Mouse (Mus musculus) erythroblast, embryonic 14.5 days (primary cell): ENCODE results near the gene Smchd1. TPM values are rescaled to one million over a fixed set of nuclear protein-coding genes. Genes with fewer than 3 reads are reported as not detected.

Experiments
- H3K27me3 ChIP-seq: 2 replicates; pipeline ENCODE4 v1.6.1; 2012; ENCODE audit warnings: inconsistent platforms; ENCODE audit not compliant: control insufficient read depth
- H3K36me3 ChIP-seq: 2 replicates; pipeline ENCODE4 v1.6.1; 2012; ENCODE audit warnings: mild to moderate bottlenecking, inconsistent platforms; ENCODE audit not compliant: control insufficient read depth
- H3K4me1 ChIP-seq: 2 replicates; pipeline ENCODE4 v1.6.1; 2012; ENCODE audit warnings: inconsistent platforms; ENCODE audit not compliant: control insufficient read depth
- H3K4me3 ChIP-seq: replicated peaks from 2 replicates; pipeline ENCODE3; 2012; ENCODE audit warnings: moderate library complexity, mild to moderate bottlenecking, inconsistent platforms
- H3K9me3 ChIP-seq: 2 replicates; pipeline ENCODE4 v1.6.1; 2012; ENCODE audit warnings: low read length, inconsistent platforms, mixed read lengths; ENCODE audit not compliant: control insufficient read depth
- GATA1 ChIP-seq: IDR thresholded peaks from 2 replicates; pipeline ENCODE4 v1.6.1; 2012; ENCODE audit warnings: low read length, inconsistent platforms, mixed read lengths
- TAL1 ChIP-seq: IDR thresholded peaks from 3 replicates; pipeline ENCODE4 v1.6.1; 2012; ENCODE audit warnings: low read length, inconsistent platforms, mixed read lengths
- polyA plus RNA-seq: library from polyadenylated mRNA; stranded (reverse); fragments of >175 nt; gene quantifications from 2 replicates; pipeline ENCODE4 v1.2.3, GENCODE M21; 2012

Gene Smchd1
- polyA plus RNA-seq, 1 experiment = 0.27 TPM

DNA sequence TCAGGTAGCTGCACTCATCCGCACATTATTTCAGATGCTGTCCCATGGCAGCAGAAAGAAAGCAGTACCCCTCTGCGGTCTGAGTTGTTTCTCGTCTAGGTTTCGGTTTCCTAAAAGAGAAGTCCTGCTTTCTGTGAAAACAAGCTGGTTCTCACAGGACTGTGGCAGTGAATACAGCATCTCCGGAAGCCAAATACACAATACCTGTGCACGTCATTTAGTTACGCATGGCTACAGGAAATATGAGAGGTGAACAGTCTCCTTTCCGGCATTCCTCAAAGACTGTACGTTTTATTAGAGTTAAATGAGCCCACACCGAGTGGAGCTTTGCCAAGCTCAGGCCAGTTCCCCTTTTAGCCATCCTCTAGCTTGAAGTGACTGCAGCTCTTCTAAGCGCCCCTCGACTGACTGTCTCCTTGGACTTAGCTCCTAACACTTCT lies 10.7 kb upstream of the Smchd1 start:
- H3K4me1 ChIP-seq = peaks cover 34% of the 10 kb centered on the region
- H3K27me3 ChIP-seq = no peaks in the 10 kb centered on the region
- peak overlapping the region; percentile 58 for H3K4me3 ChIP-seq
- TF ChIP-seq GATA1 (no peak), TAL1 (no peak)
- no peaks in the 10 kb centered on the region; the same call in 1 of the 2 replicates for H3K36me3 ChIP-seq
- H3K9me3 ChIP-seq = no peaks in the 10 kb centered on the region

DNA sequence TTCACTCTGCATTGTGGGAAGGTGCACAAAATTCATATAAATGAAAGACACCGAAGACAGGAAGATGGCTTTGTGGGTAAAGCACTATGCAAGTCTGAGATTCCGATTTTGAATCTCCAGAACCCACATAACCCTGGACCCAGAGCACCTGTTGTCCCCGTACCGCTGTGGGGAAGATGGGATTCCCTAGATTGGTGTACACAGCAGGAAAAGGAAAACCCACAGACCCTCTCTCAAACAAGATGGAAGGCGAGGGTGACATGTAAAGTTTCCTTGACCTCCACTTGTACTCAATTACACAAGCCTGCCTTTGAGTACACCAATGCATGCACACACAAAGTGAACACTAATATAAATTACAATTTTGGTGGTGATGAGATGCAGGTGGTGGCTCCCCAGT lies 9.6 kb upstream of the Smchd1 start:
- TF ChIP-seq GATA1 (no peak), TAL1 (no peak)

DNA sequence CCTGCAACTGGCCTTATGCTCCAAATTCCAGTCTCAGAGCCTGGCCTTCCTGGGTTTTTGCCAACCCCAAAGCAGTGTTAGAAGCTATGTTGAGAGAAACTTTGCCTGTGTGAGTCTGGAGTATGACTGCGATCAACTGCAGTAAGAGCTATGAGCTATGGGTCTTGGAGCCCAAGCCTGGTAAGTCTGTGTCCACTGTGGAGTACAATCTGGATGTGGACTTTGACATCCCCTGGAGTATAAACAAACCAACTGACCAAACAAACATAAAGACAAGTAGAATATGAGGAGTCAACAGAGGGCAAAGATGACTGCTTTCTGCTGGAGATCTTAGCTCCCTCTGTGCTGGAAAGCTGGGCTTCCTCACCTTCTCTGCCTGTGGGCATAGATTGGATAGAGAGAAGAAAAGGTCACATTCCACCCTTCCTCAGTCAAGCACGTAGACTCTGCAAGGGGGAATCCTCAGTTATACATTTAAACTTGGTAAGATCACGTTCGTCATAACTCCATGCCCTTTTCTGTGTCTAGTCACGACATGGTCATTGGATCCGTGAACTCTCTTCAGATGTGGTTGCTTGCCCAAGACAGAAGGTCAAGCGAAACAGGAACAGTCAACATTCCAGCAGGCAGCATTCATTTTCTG lies 8.4 kb upstream of the Smchd1 start:
- TF ChIP-seq TAL1 (no peak), GATA1 (no peak)
- Histone ChIP-seq H3K4me3 (no peak overlapping the region), H3K27me3 (no peaks in the 10 kb centered on the region), H3K4me1 (peaks cover 26% of the 10 kb centered on the region), H3K36me3 (no peaks in the 10 kb centered on the region), H3K9me3 (no peaks in the 10 kb centered on the region)

More for the DNA sequence above, 9.6 kb upstream of the Smchd1 start:
- H3K36me3 ChIP-seq = no peaks in the 10 kb centered on the region; the same call in 1 of the 2 replicates
- H3K4me3 ChIP-seq = no peak overlapping the region
- peaks cover 28% of the 10 kb centered on the region for H3K4me1 ChIP-seq
- H3K27me3 ChIP-seq = no peaks in the 10 kb centered on the region
- H3K9me3 ChIP-seq = no peaks in the 10 kb centered on the region

DNA sequence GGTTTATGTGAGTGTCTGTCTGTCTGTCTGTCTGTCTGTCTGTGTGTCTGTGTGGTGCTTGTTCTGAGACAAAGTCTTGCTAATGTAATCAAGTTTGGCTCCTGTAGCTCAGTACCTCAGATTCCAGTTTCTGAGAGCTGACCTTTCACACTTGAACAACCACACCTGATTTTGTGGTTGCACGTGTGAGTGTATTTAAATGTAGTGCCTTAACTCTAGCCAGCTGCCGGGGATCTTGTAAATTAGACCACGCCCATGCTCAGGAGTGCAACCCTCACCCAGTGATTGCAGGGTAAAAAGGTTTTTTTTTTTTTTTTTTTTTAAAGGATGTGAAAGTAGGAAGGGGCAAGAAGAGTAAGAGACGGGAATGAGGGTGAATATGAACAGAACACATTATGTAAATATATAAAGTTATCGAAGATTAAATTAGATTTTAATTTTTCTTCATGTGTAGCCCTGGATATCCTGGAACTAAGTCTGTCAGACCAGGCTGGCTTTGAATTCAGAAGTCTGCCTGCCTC lies 4.3 kb upstream of the Smchd1 start:
- Histone ChIP-seq H3K9me3 (no peaks in the 10 kb centered on the region), H3K4me1 (peaks cover 19% of the 10 kb centered on the region), H3K27me3 (no peaks in the 10 kb centered on the region), H3K36me3 (no peaks in the 10 kb centered on the region), H3K4me3 (no peak overlapping the region)
- no peak for TF ChIP-seq GATA1
- no peak for TF ChIP-seq TAL1

DNA sequence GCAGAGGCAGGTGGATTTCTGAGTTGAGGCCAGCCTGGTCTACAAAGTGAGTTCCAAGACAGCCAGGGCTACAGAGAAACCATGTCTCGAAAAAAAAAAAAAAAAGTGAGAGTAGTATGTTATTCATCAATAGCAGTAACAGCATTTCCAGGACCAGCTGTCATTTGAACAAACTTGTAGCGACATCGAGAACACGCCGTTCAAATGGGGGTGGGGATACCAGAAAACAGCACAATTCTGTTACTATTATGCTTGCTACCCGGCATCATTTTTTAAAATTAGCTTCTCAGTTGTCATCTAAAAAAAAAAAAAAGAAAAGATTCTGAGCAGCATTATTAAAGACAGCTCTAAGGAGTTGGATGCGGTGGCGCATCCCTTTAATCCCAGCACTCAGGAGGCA lies 2.3 kb upstream of the Smchd1 start:
- Histone ChIP-seq H3K4me1 (peaks cover 35% of the 10 kb centered on the region), H3K27me3 (no peaks in the 10 kb centered on the region), H3K9me3 (no peaks in the 10 kb centered on the region), H3K4me3 (no peak overlapping the region), H3K36me3 (peaks cover 4% of the 10 kb centered on the region)
- TF ChIP-seq GATA1 = no peak
- no peak for TF ChIP-seq TAL1

DNA sequence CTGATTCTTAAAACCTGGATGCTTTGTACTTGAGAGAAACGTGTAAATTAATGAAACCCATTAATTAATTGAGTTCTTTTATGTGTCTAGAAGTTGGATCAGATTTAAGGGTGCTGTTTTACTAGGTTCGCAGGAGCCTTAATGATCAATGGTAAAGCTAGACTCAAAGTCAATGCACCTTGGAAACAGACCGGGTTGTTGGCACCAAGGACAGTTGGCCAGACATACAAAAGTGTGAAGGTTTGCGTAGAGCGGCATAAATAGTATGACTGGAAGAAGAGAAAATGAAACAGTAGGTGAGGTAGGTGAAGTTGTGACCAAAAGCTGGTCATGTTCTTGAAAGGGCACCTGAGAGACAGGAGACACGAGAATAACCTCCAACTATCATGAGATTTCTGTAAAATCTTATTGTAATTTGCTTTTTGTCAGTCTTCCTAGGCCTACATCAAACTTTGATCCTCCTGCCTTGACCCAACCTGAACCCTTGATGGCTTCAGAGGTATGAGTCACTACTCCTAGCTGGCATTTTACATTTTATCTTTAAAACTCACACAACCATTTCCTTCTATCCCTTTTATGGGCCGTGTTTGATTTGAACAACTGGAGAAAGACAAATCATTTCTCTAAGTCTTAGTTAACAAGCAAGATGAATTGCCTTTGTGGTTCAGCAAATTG lies 1.3 kb upstream of the Smchd1 start:
- TF ChIP-seq TAL1 = no peak
- no peak for TF ChIP-seq GATA1
- Histone ChIP-seq H3K27me3 (no peaks in the 10 kb centered on the region), H3K4me3 (peak overlapping the region; percentile 70), H3K9me3 (no peaks in the 10 kb centered on the region), H3K4me1 (peaks cover 43% of the 10 kb centered on the region), H3K36me3 (peaks cover 8% of the 10 kb centered on the region)

DNA sequence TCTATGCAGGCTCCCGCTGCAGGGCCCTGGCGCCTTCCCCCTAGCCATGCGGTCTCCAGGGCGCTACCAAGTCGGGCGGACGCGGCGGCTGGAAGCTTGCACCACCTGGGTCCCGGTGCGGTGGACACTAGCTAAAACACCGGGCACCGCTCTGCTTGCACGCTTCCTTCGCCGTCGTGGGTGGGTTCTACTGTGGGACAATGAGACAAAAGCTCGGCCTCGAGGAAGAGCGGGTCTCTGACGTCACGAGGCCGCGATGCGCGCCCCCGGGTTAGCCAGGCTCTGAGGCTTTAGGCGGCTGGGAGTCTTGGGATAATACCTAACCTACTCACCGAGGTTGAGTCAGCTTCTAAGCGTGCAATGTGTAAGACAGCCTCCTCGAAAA lies 554 bp upstream of the Smchd1 start:
- H3K4me1 ChIP-seq = peaks cover 43% of the 10 kb centered on the region

DNA sequence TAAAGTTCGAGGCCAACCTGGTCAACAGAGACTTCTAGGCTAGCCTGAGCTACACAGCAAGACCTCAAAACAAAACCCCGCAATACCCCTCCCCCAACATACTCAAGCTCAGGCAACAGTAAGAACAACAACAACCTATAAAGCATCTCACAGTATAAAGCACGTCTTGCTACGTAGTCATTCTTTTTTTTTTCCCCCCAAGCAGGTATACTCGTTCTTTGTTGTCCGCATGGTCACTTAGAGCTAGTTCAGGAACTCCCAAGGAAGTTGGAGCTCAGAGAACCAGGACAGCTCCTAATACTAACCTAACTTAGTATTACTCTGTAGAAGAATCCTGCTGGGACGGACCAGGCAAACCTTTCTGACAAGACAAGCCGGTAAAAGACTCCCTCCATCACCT lies 1.0 kb downstream of the Smchd1 start:
- Histone ChIP-seq H3K4me1 (peaks cover 35% of the 10 kb centered on the region), H3K36me3 (peaks cover 17% of the 10 kb centered on the region), H3K9me3 (no peaks in the 10 kb centered on the region), H3K27me3 (no peaks in the 10 kb centered on the region), H3K4me3 (peak overlapping the region; percentile 70)
- TF ChIP-seq GATA1 (no peak), TAL1 (no peak)

More for the DNA sequence above, 554 bp upstream of the Smchd1 start:
- no peaks in the 10 kb centered on the region for H3K27me3 ChIP-seq
- peaks cover 9% of the 10 kb centered on the region for H3K36me3 ChIP-seq
- TF ChIP-seq GATA1 = no peak
- no peak for TF ChIP-seq TAL1
- peak overlapping the region; percentile 70 for H3K4me3 ChIP-seq
- H3K9me3 ChIP-seq = no peaks in the 10 kb centered on the region

DNA sequence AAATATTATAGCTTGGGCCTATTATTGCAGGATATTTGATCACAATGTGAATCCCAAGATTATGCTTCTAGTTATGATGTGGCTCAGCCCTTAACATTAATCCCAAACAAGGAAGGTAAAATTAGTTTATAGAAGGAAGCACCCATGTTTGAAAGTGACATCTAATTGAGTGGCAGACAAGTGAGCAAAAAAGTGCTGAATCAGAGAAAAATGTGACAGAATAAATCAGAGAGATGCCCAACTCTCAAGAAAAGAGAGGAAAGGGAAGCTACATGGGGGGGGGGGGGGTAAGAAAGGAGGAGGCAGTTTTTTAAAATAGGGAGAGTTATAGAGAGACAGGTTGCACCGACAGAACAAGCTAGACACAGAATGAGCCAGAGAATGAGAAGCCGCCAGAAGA lies 3.9 kb downstream of the Smchd1 start:
- TF ChIP-seq TAL1 = no peak
- TF ChIP-seq GATA1 = no peak
- Histone ChIP-seq H3K27me3 (no peaks in the 10 kb centered on the region), H3K36me3 (peaks cover 21% of the 10 kb centered on the region), H3K4me1 (peaks cover 36% of the 10 kb centered on the region), H3K9me3 (no peaks in the 10 kb centered on the region), H3K4me3 (no peak overlapping the region)
